Mouse (Mus musculus) erythroblast, adult 5-6 weeks (primary cell): Measurements from ENCODE around the gene Ntrk2. TPM values are rescaled to one million over a fixed set of nuclear protein-coding genes. Genes with fewer than 3 reads are reported as not detected.
"Not testable (repeated sequence)": the region's sequence is repeated elsewhere in the genome, so short reads cannot be mapped to it uniquely, and the experiment has no call there.

ENCODE experiments used
- ATAC-seq: replicated peaks from 2 replicates; pipeline ENCODE4 v1.8.0; 2016; ENCODE audit warnings: moderate number of reproducible peaks, mild to moderate bottlenecking, moderate TSS enrichment, inconsistent platforms; ENCODE audit not compliant: poor library complexity, low FRiP score, severe bottlenecking
- total RNA-seq, 2 experiments: library from RNA; stranded (forward) in 1 of 2; stranded (reverse) in 1 of 2; fragments of 150-400 nt in 1 of 2; fragments of 200-764, 138-1000 nt in 1 of 2; gene quantifications; 2 replicates each; pipeline versions ENCODE4 v1.2.3 to v1.2.4; 2015 to 2017; ENCODE audit warnings: low replicate concordance in 2 of 2

The Ntrk2 gene
- total RNA-seq, 2 experiments from 2014 or later, result 0.38 TPM; not detected in 1

DNA sequence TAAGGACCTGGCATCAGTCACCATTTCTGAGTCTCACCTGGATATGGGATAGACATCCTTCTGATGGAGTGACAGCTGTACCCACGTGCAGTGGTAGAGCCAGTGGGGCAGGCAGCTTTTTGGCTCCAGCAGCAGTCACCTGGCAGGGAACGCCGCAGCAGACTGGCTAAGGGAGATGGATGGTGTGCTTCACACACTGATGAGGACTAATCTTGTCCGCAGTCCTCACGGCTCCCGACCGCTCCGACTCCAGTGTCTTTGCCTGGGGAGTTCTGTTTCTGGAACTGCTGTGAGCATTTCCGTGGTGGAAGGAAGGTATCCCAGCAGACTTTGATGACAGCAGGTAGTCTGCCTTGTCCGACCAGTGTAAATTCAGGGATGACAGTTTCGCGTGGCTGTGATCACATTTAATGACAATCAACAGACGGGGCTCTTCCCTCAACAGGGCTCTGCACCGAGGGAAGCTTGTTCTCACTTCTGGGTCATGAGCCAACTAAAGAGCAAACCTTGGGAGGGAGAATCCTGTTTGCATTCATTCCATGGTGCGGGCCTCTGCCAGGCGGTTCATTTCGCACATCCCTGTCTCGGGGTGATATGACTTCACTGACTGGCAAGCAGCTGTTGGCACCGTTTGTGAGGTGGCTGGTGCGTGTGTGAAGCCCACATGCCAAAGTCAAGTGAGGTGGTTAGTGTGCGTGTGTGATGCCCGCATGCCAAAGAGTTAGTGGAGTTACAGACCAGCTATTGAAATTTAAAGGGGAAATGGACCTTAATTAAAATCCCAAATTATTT lies 216.1 kb downstream of the Ntrk2 start:
- no peak for ATAC-seq

DNA sequence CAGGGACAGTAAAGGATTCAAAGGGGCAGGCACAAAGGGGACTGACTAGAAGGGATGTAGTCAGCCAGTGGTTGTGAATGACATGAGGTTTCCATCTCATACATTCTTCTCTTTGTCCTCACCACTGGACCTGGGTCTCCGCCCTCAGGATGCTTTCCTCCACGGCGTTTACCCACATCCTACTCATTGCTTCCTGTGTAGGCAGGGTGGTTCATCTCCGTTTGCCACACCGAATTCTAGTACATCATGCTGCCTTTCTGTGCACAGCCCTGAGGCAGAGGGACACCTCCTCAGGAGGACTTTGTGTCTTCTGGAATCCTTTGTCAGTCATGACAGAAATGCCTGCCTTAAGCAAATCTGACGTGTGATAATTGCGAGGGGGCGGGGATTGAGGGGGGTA lies 219.3 kb downstream of the Ntrk2 start:
- no peak for ATAC-seq

DNA sequence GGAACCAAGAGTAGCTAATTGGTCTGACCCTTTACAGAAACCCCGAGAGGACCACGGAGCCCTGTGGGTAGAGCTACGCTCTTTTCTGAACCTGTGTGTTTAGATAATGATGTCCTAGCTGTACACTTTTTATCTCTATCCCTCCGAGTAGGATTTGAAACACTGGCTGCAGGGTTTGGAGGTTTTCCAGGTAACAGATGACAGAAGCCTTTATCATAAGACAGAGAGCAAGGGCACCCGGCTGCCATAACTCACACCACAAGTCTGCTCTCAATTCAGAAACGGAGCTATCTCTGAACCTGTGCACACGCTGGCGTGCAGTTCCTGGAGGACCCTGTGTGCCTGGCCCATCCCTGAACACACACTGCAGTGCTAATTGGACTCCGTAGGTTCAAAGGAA lies 221.1 kb downstream of the Ntrk2 start:
- ATAC-seq, result no peak

DNA sequence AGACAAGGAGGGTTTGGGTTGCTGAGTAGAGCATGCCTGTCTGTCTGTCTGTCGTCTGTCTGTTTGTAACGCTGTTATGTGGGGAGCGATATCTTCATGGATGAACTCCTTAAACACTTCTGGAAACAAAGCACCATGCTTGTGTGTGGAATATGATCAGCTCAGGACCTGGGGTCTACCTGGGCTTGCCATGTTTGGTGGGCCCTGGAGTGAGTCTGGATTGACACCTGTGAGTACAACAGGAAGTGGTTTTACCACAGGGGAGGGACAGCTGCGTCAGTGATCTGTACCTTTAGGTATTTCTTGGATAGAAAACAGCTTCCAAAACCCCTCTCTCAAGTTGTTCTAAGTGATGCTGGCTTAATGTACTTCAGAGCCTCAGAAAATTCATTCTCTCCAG lies 222.2 kb downstream of the Ntrk2 start:
- no peak for ATAC-seq

DNA sequence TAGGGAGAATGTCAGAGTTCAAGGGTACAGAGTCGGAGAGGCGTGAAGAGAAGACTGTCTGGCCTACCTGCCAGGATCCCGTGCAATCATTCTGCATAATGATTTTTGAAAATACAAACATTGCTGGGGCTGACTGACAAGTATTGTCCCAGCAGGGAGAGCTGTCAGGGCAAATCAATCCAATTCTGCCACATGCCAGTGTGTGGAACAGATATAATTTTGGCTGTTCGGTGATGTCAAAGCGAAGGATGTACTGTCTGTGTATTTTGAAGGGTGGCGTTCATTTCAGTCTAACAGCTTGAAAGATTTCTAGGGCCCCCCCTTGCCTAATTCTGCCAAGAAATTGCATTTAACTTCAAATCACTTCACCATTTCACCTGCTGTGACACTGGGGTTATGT lies 224.2 kb downstream of the Ntrk2 start:
- no peak for ATAC-seq

DNA sequence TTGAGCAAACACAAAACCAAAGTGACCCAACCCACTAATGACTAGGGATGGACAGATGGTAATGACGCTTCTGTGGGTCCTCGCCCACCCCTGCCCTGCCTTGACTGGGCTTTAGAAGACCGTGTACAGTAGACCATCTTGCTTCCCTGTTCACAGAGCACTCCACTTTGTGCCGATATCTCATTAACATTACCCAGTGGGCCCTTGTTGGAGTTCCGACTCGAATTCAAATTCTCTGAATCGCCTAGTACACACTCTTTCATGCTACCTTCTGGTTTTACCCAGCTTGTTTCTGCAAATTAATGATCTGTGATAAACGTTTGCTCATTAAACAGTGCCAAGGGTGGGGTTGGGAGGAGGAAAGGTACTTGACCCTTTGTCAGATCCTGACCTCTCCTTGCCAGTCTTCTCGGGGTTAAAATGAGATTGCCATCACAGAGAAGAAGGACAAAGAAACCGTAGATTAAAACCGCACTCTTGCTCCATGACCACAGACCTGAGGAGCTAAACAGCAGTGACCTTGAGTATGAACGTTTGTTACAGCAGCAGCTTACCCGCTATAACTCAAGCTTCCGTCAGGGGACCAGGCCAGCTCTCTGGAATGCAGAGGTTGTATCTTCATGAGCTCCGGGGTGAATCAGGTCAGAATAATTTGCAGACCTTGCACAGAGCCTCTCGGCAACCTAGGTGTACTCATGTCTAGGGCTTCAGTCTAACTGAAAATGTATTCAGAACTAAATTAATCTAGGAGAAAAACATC lies 234.0 kb downstream of the Ntrk2 start:
- no peak for ATAC-seq

DNA sequence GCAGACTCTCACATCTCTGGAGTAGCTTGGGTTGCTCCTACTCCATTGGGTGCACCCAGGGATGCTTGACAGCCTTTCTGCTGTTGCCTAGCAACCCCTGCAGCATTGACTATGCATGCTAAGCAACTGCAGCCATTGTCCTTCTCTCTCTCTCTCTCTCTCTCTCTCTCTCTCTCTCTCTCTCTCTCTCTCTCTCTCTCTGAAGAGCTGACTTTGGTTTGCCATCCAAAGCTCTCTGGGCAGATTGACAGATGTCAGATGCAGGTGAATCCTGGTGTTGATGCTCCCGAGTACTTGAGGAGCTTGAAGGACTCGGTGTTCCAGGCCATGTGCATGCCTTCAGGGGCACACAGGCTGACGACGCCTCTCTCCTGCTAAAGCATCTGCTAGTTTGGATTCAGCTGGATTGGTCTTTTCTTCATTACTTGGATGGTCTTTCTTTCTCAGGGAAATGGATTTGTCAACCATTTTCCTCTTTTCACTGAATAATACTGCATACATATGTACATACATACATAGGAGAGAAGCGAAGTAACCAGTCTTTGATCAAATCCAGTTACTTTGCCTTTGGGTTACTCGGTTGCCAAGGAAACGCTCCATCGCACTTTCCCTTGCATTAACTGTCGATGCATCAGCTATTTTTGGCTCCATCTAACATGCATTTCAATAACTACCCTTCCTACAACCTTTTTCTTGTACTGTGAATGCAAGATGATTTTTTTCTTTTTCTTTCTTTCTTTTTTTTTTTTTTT lies 234.8 kb downstream of the Ntrk2 start:
- ATAC-seq, result no peak

DNA sequence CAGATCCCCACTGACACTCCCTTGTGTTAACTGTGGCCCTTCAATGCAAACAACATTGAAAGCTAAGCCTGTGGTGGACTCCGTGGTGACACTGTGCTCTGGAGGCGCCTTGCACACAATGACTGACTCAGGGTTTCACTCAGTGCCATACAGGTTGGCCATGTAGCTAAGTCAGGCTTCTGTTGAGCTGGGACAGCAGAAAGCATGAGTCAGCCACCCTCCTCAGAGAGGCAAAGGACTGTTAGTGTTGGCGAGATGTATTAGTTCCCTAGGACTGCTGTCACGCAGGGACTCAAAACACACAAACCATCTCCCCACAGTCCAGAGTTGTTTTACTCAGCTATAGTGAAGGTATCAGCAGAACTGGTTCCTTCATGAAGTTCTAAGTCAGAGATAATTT lies 245.8 kb downstream of the Ntrk2 start:
- no peak for ATAC-seq

DNA sequence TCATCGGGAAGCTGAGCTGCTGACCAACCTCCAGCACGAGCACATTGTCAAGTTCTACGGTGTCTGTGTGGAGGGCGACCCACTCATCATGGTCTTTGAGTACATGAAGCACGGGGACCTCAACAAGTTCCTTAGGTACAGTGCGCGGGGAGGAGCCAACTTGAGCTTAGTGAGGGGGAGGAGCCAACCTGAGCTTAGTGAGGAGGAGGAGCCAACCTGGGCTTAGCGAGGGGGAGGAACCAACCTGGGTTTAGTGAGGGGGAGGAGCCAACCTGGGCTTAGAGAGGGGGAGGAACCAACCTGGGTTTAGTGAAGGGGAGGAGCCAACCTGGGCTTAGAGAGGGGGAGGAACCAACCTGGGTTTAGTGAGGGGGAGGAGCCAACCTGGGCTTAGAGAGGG lies 248.0 kb downstream of the Ntrk2 start:
- ATAC-seq, result not testable (repeated sequence)

DNA sequence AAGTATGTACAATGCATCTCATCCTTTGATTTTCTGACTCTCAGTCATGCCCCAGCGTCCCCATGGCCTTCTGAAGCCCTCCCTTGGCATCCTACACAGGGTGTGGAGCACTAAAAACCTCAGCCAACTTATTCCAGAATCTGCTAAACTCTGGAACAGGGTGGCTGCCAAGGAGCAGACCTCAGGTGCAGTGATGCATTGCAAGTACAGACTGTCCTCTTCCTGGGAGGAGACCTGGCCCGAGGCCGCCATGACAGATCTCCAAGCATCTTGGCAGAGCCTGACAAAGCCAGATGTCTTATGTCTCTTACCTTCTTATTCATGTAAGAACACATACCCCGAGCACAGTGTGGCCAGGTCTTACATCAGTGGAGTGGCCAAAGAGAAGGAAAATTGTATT lies 250.5 kb downstream of the Ntrk2 start:
- ATAC-seq, result no peak

DNA sequence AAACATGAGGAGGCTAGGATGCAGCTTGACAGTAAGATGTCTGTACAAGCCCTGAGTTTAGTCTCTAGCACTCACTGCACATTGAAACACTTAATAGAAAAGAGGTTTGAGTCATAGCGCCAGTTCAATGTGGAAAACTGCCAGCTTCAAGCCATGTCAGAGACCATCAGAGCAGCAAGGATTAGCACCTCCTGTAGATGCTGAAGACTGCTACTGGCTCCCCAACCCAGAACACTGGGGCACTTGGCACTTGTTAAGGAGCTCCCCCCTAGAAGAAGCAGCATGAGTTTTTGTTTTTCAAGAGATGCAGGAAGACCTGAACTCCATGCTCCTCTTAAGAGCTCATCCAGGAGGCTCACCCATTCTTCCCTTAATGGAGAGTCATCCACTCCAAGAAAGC lies 251.5 kb downstream of the Ntrk2 start:
- no peak for ATAC-seq

DNA sequence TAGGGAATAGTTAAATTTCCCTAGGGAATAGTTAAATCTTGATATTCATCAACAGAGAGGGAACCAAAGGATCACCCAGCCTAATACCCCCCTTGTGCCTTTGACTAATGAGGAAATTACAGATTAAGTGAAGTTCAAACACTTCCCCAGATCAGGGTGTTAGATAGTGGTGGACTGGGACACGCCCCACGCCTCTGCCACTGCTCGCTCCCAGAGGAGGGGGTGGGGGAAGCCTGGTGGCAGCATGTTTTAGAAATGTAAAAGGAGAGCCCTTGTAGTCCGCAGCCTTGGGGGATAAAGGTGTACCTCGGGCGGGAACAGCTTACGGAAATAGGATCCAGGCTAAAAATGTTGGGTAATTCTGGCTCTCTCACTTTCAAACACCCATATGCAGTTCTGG lies 252.7 kb downstream of the Ntrk2 start:
- no peak for ATAC-seq

DNA sequence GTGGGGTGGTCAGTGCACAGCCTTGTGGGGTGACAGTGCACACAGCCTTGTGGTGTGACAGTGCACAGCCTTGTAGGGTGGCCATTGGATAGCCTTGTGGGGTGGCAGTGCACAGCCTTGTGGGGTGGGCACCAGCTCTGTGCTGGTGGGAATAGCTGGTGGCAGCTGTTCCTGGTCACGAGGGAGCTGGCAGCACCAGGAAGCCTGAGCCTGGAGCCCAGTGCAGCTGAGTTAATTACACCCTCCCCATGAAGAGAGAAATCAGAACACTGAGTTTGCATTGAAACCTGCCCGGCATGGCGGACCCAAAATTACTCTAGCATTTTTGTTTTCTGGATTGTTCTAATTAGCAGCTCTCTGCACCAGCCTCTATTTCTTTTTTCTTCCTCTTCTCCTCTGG lies 259.3 kb downstream of the Ntrk2 start:
- no peak for ATAC-seq

DNA sequence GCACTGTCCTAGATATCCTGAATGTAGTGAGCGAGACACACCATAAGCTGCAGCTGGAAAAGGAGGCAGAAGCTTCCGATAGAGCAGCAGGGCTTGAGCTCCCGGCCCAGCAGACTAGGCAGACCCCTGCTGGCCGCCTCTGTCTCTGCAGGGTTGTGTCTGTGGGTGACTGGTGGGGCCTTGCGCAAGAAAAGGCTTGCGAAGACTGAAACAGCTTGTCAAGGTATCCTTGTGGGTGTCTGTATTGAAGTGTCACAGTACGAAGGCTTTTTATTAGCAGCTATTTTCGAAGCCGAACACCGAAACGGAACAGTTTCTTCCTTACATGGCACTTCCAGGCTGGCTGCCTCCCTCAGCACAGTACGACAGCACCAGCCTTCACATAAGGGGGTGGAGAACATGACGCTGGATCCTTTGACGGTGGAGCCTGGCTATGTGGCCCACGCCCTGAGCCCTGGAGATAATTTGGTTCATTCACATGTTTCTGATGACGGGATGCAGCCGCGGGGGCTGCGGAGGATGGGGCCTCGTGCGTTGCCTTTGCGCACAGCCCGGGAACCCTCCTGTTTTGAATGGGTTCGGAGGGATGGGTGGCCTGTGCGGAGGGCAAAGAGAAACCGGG lies 267.4 kb downstream of the Ntrk2 start:
- no peak for ATAC-seq

DNA sequence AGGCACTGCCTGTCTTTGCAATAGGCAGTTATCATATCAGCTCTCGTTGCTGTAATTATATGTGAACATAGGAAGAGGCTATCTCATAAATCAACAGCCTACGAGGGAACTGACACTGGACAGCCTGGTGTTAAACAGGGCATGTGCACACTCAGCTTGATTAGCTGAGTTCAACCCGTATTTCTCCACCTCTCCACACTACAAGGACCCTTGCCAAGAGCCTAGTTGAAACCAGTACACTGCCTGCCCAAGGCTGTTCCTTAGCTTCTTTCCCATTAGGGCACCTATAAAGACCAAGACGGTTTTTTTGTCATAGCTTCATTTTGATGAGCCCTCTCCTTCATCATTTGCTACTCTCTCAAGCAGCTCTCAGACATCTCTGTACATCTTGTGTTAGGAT lies 270.1 kb downstream of the Ntrk2 start:
- ATAC-seq, result no peak

DNA sequence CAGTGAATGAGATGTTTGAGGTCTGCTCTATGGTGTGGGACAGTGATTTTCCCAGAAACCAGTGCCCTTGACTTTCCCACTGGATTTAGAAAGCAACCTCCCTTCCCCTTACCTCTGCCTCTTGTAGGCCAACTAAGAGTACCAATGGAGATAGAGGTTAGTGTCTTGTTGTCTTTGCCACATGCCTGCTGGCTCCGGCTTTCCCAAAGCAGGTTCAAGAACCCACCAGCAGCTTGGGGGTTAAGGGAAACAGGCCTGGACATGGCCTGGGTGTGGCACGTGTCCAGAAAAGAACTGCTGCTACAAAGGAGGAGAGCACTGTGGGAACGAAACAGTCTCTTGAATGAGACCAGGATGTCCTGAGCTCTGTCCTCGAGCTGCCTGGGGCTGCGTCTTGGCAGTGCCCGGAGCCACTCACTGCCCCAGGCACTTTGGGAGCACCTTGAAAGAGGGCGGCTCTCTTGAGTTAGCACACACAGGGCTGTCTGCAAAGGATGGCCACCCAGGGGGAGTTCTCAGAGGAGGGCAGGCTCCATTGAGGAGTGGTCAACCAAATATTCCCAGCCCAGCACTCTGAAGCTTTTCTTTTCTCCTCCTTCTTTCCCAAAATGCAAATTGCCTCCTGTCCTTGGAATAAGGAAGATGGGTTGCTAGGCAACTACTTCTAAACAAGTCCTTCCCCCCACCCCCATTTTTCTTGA lies 273.5 kb downstream of the Ntrk2 start:
- no peak for ATAC-seq

DNA sequence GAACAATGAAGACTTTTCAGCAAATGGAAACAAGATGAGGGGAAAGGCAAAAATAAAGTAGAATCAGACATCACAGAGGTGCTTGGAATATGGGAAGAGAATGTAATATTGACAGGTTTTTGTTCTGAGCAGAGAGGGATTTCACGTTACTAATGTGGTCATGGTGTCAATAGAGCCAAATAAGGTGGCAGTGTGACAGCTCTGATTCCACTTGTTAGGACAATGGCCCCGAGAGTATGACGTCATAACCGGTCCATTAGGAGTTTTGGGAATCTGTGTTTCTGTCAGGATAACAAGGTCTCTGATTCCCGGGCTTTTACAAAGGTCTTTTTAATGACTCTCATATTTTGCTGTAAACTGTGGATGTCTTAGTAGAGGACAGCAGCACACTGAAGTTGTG lies 274.1 kb downstream of the Ntrk2 start:
- ATAC-seq, result no peak

DNA sequence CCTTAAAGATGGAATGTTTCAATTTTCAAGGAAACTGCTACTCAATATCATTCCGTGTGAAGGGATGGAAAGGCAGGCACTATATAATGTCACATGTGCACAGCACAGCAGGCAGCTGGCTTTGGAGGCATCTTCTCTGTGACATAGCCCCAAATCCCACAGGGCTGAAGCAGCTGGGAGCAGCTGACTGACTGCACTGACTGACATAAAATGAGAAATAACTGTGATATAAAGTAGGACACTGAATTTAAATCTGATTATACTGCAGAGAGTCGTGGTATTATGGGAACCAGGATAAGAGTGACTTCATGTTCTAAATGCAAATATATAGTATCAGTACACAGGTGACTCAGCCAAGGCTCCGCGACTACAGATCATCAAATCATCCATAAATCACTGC lies 282.6 kb downstream of the Ntrk2 start:
- ATAC-seq, result no peak

DNA sequence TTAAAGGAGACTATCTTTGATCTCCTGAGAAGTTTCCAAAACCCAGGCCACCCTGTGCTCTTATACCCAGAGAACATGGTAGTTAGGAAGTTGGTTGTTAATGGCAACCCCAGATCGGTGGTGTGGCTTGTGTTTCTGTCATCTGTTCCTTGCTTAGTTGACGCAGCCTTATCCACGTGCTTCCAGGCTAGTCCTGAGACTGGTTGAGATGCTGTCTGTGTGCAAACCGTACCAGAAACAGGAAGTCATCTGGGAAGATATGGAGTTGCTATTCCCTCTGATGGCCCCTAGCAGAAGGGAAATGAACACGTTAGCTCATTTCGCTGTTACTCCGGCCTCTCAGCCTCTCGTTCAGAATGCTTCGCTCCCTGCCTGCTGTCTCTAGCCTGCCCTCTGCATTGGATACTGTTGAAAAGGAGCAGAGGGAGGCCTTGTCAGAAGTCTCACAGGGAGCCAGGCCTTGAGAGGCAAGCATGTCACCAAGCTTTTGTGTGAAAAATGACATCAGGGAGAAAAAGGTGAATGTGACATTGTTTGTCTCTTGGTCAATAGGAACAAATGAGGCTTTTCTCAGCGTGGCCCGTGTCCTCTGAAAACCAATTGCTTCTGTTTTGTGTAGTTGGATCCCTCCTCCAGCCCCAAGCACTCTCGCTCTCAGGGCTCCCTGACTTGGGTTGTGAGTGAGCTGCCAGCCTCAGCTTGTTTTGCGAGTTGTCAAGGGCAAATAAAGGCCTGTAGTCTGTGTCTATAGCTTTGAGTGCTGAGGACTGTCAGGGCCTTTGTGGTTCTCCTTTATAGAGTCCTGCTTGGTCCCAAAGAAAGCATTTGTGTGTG lies 285.0 kb downstream of the Ntrk2 start:
- ATAC-seq, result no peak
